Mouse (Mus musculus) urinary bladder, adult 2 months (tissue): ENCODE results near the gene Ahcyl1. TPM values are rescaled to one million over a fixed set of nuclear protein-coding genes. Genes with fewer than 3 reads are reported as not detected.

Experiments
- DNase-seq: peaks from one replicate; pipeline ENCODE4 v3.0.0; 2022; ENCODE audit warnings: low spot score
- polyA plus RNA-seq: library from polyadenylated mRNA; depleted of rRNA; stranded (reverse); fragments of >200 nt; gene quantifications from 2 replicates; pipeline ENCODE4 v1.2.3, GENCODE M21; 2012

Ahcyl1 gene
- polyA plus RNA-seq, 1 experiment = 110 TPM

GRCm38 (mm10) chr3:107703675-107704370 is 7.5 kb upstream of the Ahcyl1 start:
- DNase-seq = no peak

GRCm38 (mm10) chr3:107701767-107702394 is 5.5 kb upstream of the Ahcyl1 start:
- no peak for DNase-seq

GRCm38 (mm10) chr3:107700625-107701024 is 4.3 kb upstream of the Ahcyl1 start:
- no peak for DNase-seq

- DNase-seq = no peak
These were observed 550 bp upstream of the Ahcyl1 start for GRCm38 (mm10) chr3:107696910-107697309.

GRCm38 (mm10) chr3:107695219-107695947 is 977 bp downstream of the Ahcyl1 start:
- no peak for DNase-seq

GRCm38 (mm10) chr3:107694256-107694900 is 2.0 kb downstream of the Ahcyl1 start:
- no peak for DNase-seq

GRCm38 (mm10) chr3:107690366-107690765 is 6.0 kb downstream of the Ahcyl1 start:
- DNase-seq = no peak

- no peak for DNase-seq
These were observed 7.1 kb downstream of the Ahcyl1 start for GRCm38 (mm10) chr3:107689245-107689644.

- no peak for DNase-seq
These were observed 8.1 kb downstream of the Ahcyl1 start for GRCm38 (mm10) chr3:107688236-107688635.

GRCm38 (mm10) chr3:107686276-107686977 is 9.9 kb downstream of the Ahcyl1 start:
- no peak for DNase-seq

- DNase-seq = no peak
These were observed 10.7 kb downstream of the Ahcyl1 start for GRCm38 (mm10) chr3:107685652-107686051.

- DNase-seq = no peak
These were observed 12.8 kb downstream of the Ahcyl1 start for GRCm38 (mm10) chr3:107683587-107683986.

GRCm38 (mm10) chr3:107680790-107681576 is 15.4 kb downstream of the Ahcyl1 start:
- DNase-seq = no peak

GRCm38 (mm10) chr3:107671509-107671908 is 24.9 kb downstream of the Ahcyl1 start:
- no peak for DNase-seq

GRCm38 (mm10) chr3:107670500-107670899 is 25.9 kb downstream of the Ahcyl1 start:
- no peak for DNase-seq

GRCm38 (mm10) chr3:107668786-107669185 is 27.6 kb downstream of the Ahcyl1 start:
- DNase-seq = no peak

GRCm38 (mm10) chr3:107667426-107667825 is 28.9 kb downstream of the Ahcyl1 start:
- DNase-seq = no peak

- DNase-seq = no peak
These were observed 31.7 kb downstream of the Ahcyl1 start for GRCm38 (mm10) chr3:107664641-107665040.

GRCm38 (mm10) chr3:107659000-107659399 is 37.4 kb downstream of the Ahcyl1 start:
- no peak for DNase-seq

GRCm38 (mm10) chr3:107656888-107657287 is 39.5 kb downstream of the Ahcyl1 start:
- no peak for DNase-seq

- DNase-seq = no peak
These were observed 40.2 kb downstream of the Ahcyl1 start for GRCm38 (mm10) chr3:107656151-107656550.
